Mouse (Mus musculus) olfactory bulb, adult 2 months (tissue): ENCODE data around the gene Ptgr1. TPM values are rescaled to one million over a fixed set of nuclear protein-coding genes. Genes with fewer than 3 reads are reported as not detected.

Source experiments
- H3K27ac ChIP-seq: fragments of 200-500 bp; 2 replicates; pipeline ENCODE4 v1.5.1; 2012; ENCODE audit warnings: low read depth, low read length; ENCODE audit not compliant: insufficient read depth
- H3K4me1 ChIP-seq: fragments of 200-500 bp; 2 replicates; pipeline ENCODE4 v1.6.1; 2012; ENCODE audit warnings: low read length; ENCODE audit not compliant: control insufficient read depth, insufficient read depth
- H3K4me3 ChIP-seq: fragments of 200-500 bp; 2 replicates; pipeline ENCODE4 v1.5.1; 2012; ENCODE audit warnings: mild to moderate bottlenecking, low read depth, low read length, moderate library complexity; ENCODE audit not compliant: insufficient read depth
- CTCF ChIP-seq: fragments of 200-500 bp; IDR thresholded peaks from 2 replicates; pipeline ENCODE4 v1.5.1; 2012; ENCODE audit warnings: low read depth, mild to moderate bottlenecking, low read length, moderate library complexity; ENCODE audit not compliant: insufficient read depth
- POLR2A ChIP-seq: fragments of 200-500 bp; IDR thresholded peaks from 2 replicates; pipeline ENCODE4 v1.6.1; 2012; ENCODE audit warnings: mild to moderate bottlenecking, low read depth, low read length, moderate library complexity; ENCODE audit not compliant: insufficient read depth
- WGBS: fragments of 180-500 bp; shearing (Covaris S2); methylation state at CpG from one replicate; pipeline ENCODE4 v1.1.7; 2018; 5-methylcytosine and 5-hydroxymethylcytosine counted together
- polyA plus RNA-seq: library from polyadenylated mRNA; stranded (reverse); fragments of >200 nt; gene quantifications from 2 replicates; pipeline ENCODE4 v1.2.4, GENCODE M21; 2012; ENCODE audit warnings: low replicate concordance; ENCODE audit not compliant: missing spikeins, insufficient read depth, insufficient read length

Ptgr1 gene
- polyA plus RNA-seq, 1 experiment = not detected

GRCm38 (mm10) chr4:59007974-59008373 lies 21.1 kb upstream of the Ptgr1 start:
- WGBS = 80% methylated on average over 5 of the region's 5 CpGs
- Histone ChIP-seq H3K4me3 (no peak overlapping the region), H3K27ac (no peak overlapping the region), H3K4me1 (peaks cover 7% of the 10 kb centered on the region)
- no peak for TF ChIP-seq CTCF
- TF ChIP-seq POLR2A = no peak

GRCm38 (mm10) chr4:59007016-59007415 lies 20.1 kb upstream of the Ptgr1 start:
- Histone ChIP-seq H3K4me1 (peaks cover 10% of the 10 kb centered on the region), H3K27ac (no peak overlapping the region), H3K4me3 (no peak overlapping the region)
- 69% methylated on average over 6 of the region's 6 CpGs for WGBS
- TF ChIP-seq POLR2A = no peak
- TF ChIP-seq CTCF = no peak

GRCm38 (mm10) chr4:59006211-59006610 lies 19.3 kb upstream of the Ptgr1 start:
- WGBS = 66% methylated on average over 8 of the region's 8 CpGs
- H3K4me3 ChIP-seq = no peak overlapping the region
- TF ChIP-seq CTCF (no peak), POLR2A (no peak)

GRCm38 (mm10) chr4:59003806-59004200 lies 16.9 kb upstream of the Ptgr1 start:
- TF ChIP-seq POLR2A = no peak
- TF ChIP-seq CTCF = no peak
- Histone ChIP-seq H3K27ac (no peak overlapping the region), H3K4me3 (peak overlapping the region; percentile 52), H3K4me1 (peaks cover 6% of the 10 kb centered on the region)
- 19% methylated on average over 7 of the region's 7 CpGs for WGBS

More at GRCm38 (mm10) chr4:59006211-59006610, 19.3 kb upstream of the Ptgr1 start:
- no peak overlapping the region for H3K27ac ChIP-seq
- peaks cover 8% of the 10 kb centered on the region for H3K4me1 ChIP-seq

GRCm38 (mm10) chr4:59002948-59003805 lies 16.3 kb upstream of the Ptgr1 start, which contains the start of gene Gm20503:
Gene Gm20503, plus strand, starts transcription at chr4:59003210.
- Histone ChIP-seq H3K27ac (no peak within 1 kb of the TSS), H3K4me1 (peaks cover 6% of the 10 kb centered on the region), H3K4me3 (peak within 1 kb of the TSS; percentile 52)
- under 1% methylated on average over 89 of the region's 89 CpGs for WGBS
- TF ChIP-seq CTCF (no peak), POLR2A (peak; percentile 96)

- no peak for TF ChIP-seq POLR2A
- TF ChIP-seq CTCF = no peak
- Histone ChIP-seq H3K27ac (no peak overlapping the region), H3K4me3 (no peak overlapping the region), H3K4me1 (peaks cover 6% of the 10 kb centered on the region)
- 5% methylated on average over 2 of the region's 2 CpGs for WGBS
Measured at GRCm38 (mm10) chr4:59000614-59001013, 13.7 kb upstream of the Ptgr1 start.

- WGBS = 1% methylated on average over 2 of the region's 2 CpGs
- TF ChIP-seq CTCF (peak; percentile 48; the same call in 1 of the 2 replicates), POLR2A (no peak)
- no peak overlapping the region for H3K4me3 ChIP-seq
- peaks cover 5% of the 10 kb centered on the region for H3K4me1 ChIP-seq
- no peak overlapping the region for H3K27ac ChIP-seq
Measured at GRCm38 (mm10) chr4:58999686-59000085, 12.8 kb upstream of the Ptgr1 start.

- Histone ChIP-seq H3K4me1 (peaks cover 3% of the 10 kb centered on the region), H3K4me3 (no peak overlapping the region), H3K27ac (no peak overlapping the region)
- no peak for TF ChIP-seq POLR2A
- no peak for TF ChIP-seq CTCF
- WGBS = 89% methylated on average over 1 of the region's 1 CpGs
Measured at GRCm38 (mm10) chr4:58998688-58999087, 11.8 kb upstream of the Ptgr1 start.

GRCm38 (mm10) chr4:58997081-58997480 lies 10.2 kb upstream of the Ptgr1 start:
- H3K27ac ChIP-seq = no peak overlapping the region
- TF ChIP-seq POLR2A (no peak), CTCF (no peak)
- no peak overlapping the region for H3K4me3 ChIP-seq
- 78% methylated on average over 5 of the region's 5 CpGs for WGBS
- no peaks in the 10 kb centered on the region for H3K4me1 ChIP-seq
